Mouse (Mus musculus): Measurements from ENCODE around the gene Glud1. TPM values are rescaled to one million over a fixed set of nuclear protein-coding genes. Genes with fewer than 3 reads are reported as not detected.
A peak's percentile ranks its signal among the peaks of the same experiment; 100 is the strongest.

The Glud1 gene
- total and polyA plus RNA-seq, 3 experiments: 87.3 to 143 (median 116) TPM

DNA sequence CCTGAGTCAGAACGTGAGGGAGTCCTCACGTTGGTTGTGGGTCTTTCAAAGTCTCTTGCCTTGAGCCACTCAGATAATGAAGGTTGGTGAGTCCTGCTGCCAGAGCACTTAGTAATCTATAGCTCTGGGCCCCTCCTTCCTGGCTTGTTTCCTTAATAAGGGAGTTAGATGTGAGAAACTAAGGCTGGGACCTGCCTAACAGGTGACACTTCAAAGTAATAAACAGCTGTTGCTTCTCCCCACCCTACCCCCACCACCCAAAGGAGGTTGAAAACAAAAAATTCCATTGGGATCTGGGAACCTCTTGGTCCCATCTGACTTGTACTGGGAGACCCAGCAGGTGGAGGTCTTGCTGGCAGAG, 54.6 kb downstream of the Glud1 start:
- Histone ChIP-seq H3K4me2 (ENCODE audit: insufficient read depth, low read depth, poor library complexity, severe bottlenecking) (no peak overlapping the region), H3K79me2 (replicated peaks; ENCODE audit: control insufficient read depth, extremely low read depth, insufficient read depth, poor library complexity, severe bottlenecking) (no peaks in the 10 kb centered on the region), H3K27me3 (replicated peaks) (no peaks in the 10 kb centered on the region), H3K9me3 (replicated peaks; ENCODE audit: low read length) (peaks cover 19% of the 10 kb centered on the region), H3K27ac (ENCODE audit: insufficient read depth, low read depth) (no peak overlapping the region), H3K4me3 (replicated peaks in 1 of 3; ENCODE audit: low read depth in 2 of 3, low read length in 2 of 3, poor library complexity in 1 of 3) (no peak overlapping the region), H3K4me1 (ENCODE audit: control insufficient read depth in 1 of 2, insufficient read depth in 2 of 2) (0 out of 4 replicates have a peak, but pooled peaks cover 0 to 3% of the 10 kb centered on the region in 2 experiments), H3K9ac (ENCODE audit: insufficient read depth, low read depth) (no peak overlapping the region), H3K36me3 (replicated peaks in 1 of 2; ENCODE audit: control insufficient read depth in 1 of 2, insufficient read depth in 1 of 2, low read length in 1 of 2) (no peaks in the 10 kb centered on the region)
- DNase-seq (ENCODE audit: extremely low read depth): no peak
- TF ChIP-seq MYC (IDR thresholded peaks at IDR 0.05; ENCODE audit: low read depth, low read length) (no peak), TBP (conservative IDR thresholded peaks at IDR 0.05; ENCODE audit: low read depth, low read length) (no peak), SIN3A (IDR thresholded peaks at IDR 0.05; ENCODE audit: low read length) (no peak), USF2 (conservative IDR thresholded peaks at IDR 0.05; ENCODE audit: low read depth, low read length) (no peak), MAZ (IDR thresholded peaks at IDR 0.05; ENCODE audit: low read depth, low read length) (no peak), HCFC1 (IDR thresholded peaks at IDR 0.05; ENCODE audit: low read depth, low read length) (no peak), E2F4 (IDR thresholded peaks at IDR 0.05; ENCODE audit: insufficient replicate concordance, low read depth, low read length) (no peak), KAT2A (IDR thresholded peaks at IDR 0.05; ENCODE audit: insufficient replicate concordance, low read length) (no peak), RAD21 (IDR thresholded peaks at IDR 0.05; ENCODE audit: low read depth, low read length) (no peak), JUND (conservative IDR thresholded peaks at IDR 0.05; ENCODE audit: low read depth, low read length) (no peak)
- in situ Hi-C loops (cut with MboI; ENCODE audit: low pct_ligation_motif_present, low pct_unique_long_range_greater_than_20kb, low sequenced_read_pairs) (no loop called here), dilution Hi-C loops (cut with MboI; ENCODE audit: extremely low pct_ligation_motif_present, extremely low pct_unique_long_range_greater_than_20kb, low sequenced_read_pairs) (no loop called here)

GRCm38 (mm10) chr14:34370203-34370602, 59.7 kb downstream of the Glud1 start:
- Histone ChIP-seq H3K36me3 (replicated peaks in 1 of 2; ENCODE audit: control insufficient read depth in 1 of 2, insufficient read depth in 1 of 2, low read length in 1 of 2) (no peaks in the 10 kb centered on the region), H3K79me2 (replicated peaks; ENCODE audit: control insufficient read depth, extremely low read depth, insufficient read depth, poor library complexity, severe bottlenecking) (no peaks in the 10 kb centered on the region), H3K4me3 (replicated peaks in 1 of 3; ENCODE audit: low read depth in 2 of 3, low read length in 2 of 3, poor library complexity in 1 of 3) (no peak overlapping the region), H3K27ac (ENCODE audit: insufficient read depth, low read depth) (no peak overlapping the region), H3K9ac (ENCODE audit: insufficient read depth, low read depth) (no peak overlapping the region), H3K9me3 (replicated peaks; ENCODE audit: low read length) (peaks cover 7% of the 10 kb centered on the region), H3K4me1 (ENCODE audit: control insufficient read depth in 1 of 2, insufficient read depth in 2 of 2) (no peaks in the 10 kb centered on the region), H3K4me2 (ENCODE audit: insufficient read depth, low read depth, poor library complexity, severe bottlenecking) (no peak overlapping the region), H3K27me3 (replicated peaks) (no peaks in the 10 kb centered on the region)
- DNase-seq (ENCODE audit: extremely low read depth): no peak
- in situ Hi-C loops (cut with MboI; ENCODE audit: low pct_ligation_motif_present, low pct_unique_long_range_greater_than_20kb, low sequenced_read_pairs) (loop anchor here (10.0 kb wide), 2 partner anchors 195 to 285 kb away; partner anchors contain the start of gene Anxa8), dilution Hi-C loops (cut with MboI; ENCODE audit: extremely low pct_ligation_motif_present, extremely low pct_unique_long_range_greater_than_20kb, low sequenced_read_pairs) (no loop called here)
- TF ChIP-seq RAD21 (IDR thresholded peaks at IDR 0.05; ENCODE audit: low read depth, low read length) (peak; percentile 38), ETS1 (conservative IDR thresholded peaks at IDR 0.05; ENCODE audit: low read depth, low read length) (no peak), SMC3 (IDR thresholded peaks at IDR 0.05; ENCODE audit: low read depth, low read length) (peak; percentile 57), BHLHE40 (IDR thresholded peaks at IDR 0.05; ENCODE audit: low read depth, low read length) (no peak), MAX (IDR thresholded peaks at IDR 0.05; ENCODE audit: low read length) (no peak), RCOR1 (conservative IDR thresholded peaks at IDR 0.05; ENCODE audit: low read depth, low read length) (no peak), JUN (IDR thresholded peaks at IDR 0.05; ENCODE audit: insufficient read depth, low read depth, low read length) (no peak), CTCF (conservative IDR thresholded peaks at IDR 0.05 in 1 of 2, IDR thresholded peaks at IDR 0.05 in 1 of 2; ENCODE audit: low read depth in 2 of 2, low read length in 2 of 2) (peak in 1 of 2 experiments; percentile 66; a peak in 2 of 4 replicates), TCF12 (IDR thresholded peaks at IDR 0.05; ENCODE audit: low read depth, low read length) (no peak), GABPA (IDR thresholded peaks at IDR 0.05; ENCODE audit: insufficient replicate concordance, low read depth, low read length) (no peak), NELFE (IDR thresholded peaks at IDR 0.05; ENCODE audit: low read depth, low read length) (no peak), MYC (IDR thresholded peaks at IDR 0.05; ENCODE audit: low read depth, low read length) (no peak), IRF4 (IDR thresholded peaks at IDR 0.05; ENCODE audit: low read depth, low read length) (no peak), CHD2 (IDR thresholded peaks at IDR 0.05; ENCODE audit: low read length) (no peak), HCFC1 (IDR thresholded peaks at IDR 0.05; ENCODE audit: low read depth, low read length) (no peak), PAX5 (IDR thresholded peaks at IDR 0.05; ENCODE audit: low read length) (no peak), EP300 (IDR thresholded peaks at IDR 0.05; ENCODE audit: low read length) (no peak), MEF2A (IDR thresholded peaks at IDR 0.05; ENCODE audit: borderline replicate concordance, low read depth, low read length) (no peak), ELF1 (IDR thresholded peaks at IDR 0.05; ENCODE audit: low read depth, low read length) (no peak), ZKSCAN1 (IDR thresholded peaks at IDR 0.05; ENCODE audit: borderline replicate concordance, low read depth, low read length) (no peak), POLR2A (IDR thresholded peaks at IDR 0.05; ENCODE audit: low read depth, low read length) (no peak), NRF1 (IDR thresholded peaks at IDR 0.05; ENCODE audit: low read depth, low read length) (no peak), ZNF384 (IDR thresholded peaks at IDR 0.05; ENCODE audit: low read depth, low read length) (no peak), USF2 (conservative IDR thresholded peaks at IDR 0.05; ENCODE audit: low read depth, low read length) (no peak)
